8 mouse cellular contexts compared by ENCODE assay signal in genomic region chr5:110879584-110880374, GRCm38 (mm10). TPM values are rescaled to one million over a fixed set of nuclear protein-coding genes. Genes with fewer than 3 reads are reported as not detected.
A peak's percentile ranks its signal among the peaks of the same experiment; 100 is the strongest.
DNase-seq lines count a peak whose midpoint lies in the region; ATAC-seq and TF ChIP-seq lines count a peak whose summit lies in the region.

Ttc28 (plus strand) TSS chr5:110879803.

- peak within 1 kb of the TSS; percentile 86 for H3K27ac ChIP-seq in embryonic facial prominence, embryonic 13.5 days
- peak within 1 kb of the TSS; percentile 94 for H3K27ac ChIP-seq in heart, adult 2 months
- peak within 1 kb of the TSS; percentile 84 for H3K27ac ChIP-seq in limb, embryonic 13.5 days
- H3K27ac ChIP-seq in midbrain, embryonic 15.5 days: peak within 1 kb of the TSS; percentile 75

- H3K4me3 ChIP-seq in embryonic facial prominence, embryonic 13.5 days: peak within 1 kb of the TSS; percentile 79
- peak within 1 kb of the TSS; percentile 90 for H3K4me3 ChIP-seq in heart, adult 2 months
- peak within 1 kb of the TSS; percentile 82 for H3K4me3 ChIP-seq in limb, embryonic 13.5 days
- peak within 1 kb of the TSS; percentile 87 for H3K4me3 ChIP-seq in midbrain, embryonic 15.5 days

- H3K27me3 ChIP-seq in embryonic facial prominence, embryonic 13.5 days: no peaks in the 10 kb centered on the region
- H3K27me3 ChIP-seq in heart, adult 2 months (ENCODE audit: control insufficient read depth, insufficient read depth, low read length): no peaks in the 10 kb centered on the region
- no peaks in the 10 kb centered on the region for H3K27me3 ChIP-seq in limb, embryonic 13.5 days
- H3K27me3 ChIP-seq in midbrain, embryonic 15.5 days (replicated peaks): no peaks in the 10 kb centered on the region

- peak within 1 kb of the TSS; percentile 90 for H3K9ac ChIP-seq in embryonic facial prominence, embryonic 13.5 days
- peak within 1 kb of the TSS; percentile 98 for H3K9ac ChIP-seq in heart, adult 2 months (ENCODE audit: low read depth, low read length)
- peak within 1 kb of the TSS; percentile 93 for H3K9ac ChIP-seq in limb, embryonic 13.5 days
- H3K9ac ChIP-seq in midbrain, embryonic 15.5 days: peak within 1 kb of the TSS; percentile 84

- DNase-seq in A20 (ENCODE audit: low read depth, low spot score): peak; percentile 82
- peak; percentile 68 to 77 for DNase-seq in adrenal gland, postnatal 4 days (ENCODE audit: low spot score in 2 of 2)
- peak; percentile 95 to 96 for DNase-seq in heart, adult 2 months
- peak; percentile 73 to 74 for DNase-seq in kidney, adult 8-10 months
- DNase-seq in spleen, postnatal 10 days (ENCODE audit: low spot score in 2 of 2): peak; percentile 80 to 89

- H3K4me1 ChIP-seq in embryonic facial prominence, embryonic 13.5 days: peaks cover 23% of the 10 kb centered on the region
- H3K4me1 ChIP-seq in heart, adult 2 months (ENCODE audit: control insufficient read depth, insufficient read depth, low read length): peaks cover 1% of the 10 kb centered on the region; the same call in 1 of the 2 replicates
- H3K4me1 ChIP-seq in limb, embryonic 13.5 days: peaks cover 42% of the 10 kb centered on the region
- H3K4me1 ChIP-seq in midbrain, embryonic 15.5 days: peaks cover 21% of the 10 kb centered on the region

- intact Hi-C loops in heart, adult 2 months (cut with DNase I): loop anchor here (2.0 to 5.0 kb wide), 2 partner anchors 39 to 43 kb away; no protein-coding TSS in a partner anchor

- no peak for TF ChIP-seq CTCF in heart, adult 2 months (IDR thresholded peaks at IDR 0.05)

- TF ChIP-seq EP300 in heart, adult 2 months (IDR thresholded peaks at IDR 0.05; ENCODE audit: insufficient read depth, low read depth, low read length): no peak

- TF ChIP-seq POLR2A in heart, adult 2 months (IDR thresholded peaks at IDR 0.05; ENCODE audit: insufficient read depth, low read depth, low read length): peak; percentile 56

- H3K4me2 ChIP-seq in embryonic facial prominence, embryonic 13.5 days: peak within 1 kb of the TSS; percentile 79
- H3K4me2 ChIP-seq in limb, embryonic 13.5 days (replicated peaks): peak within 1 kb of the TSS; percentile 83
- H3K4me2 ChIP-seq in midbrain, embryonic 15.5 days: peak within 1 kb of the TSS; percentile 80

- no peaks in the 10 kb centered on the region for H3K9me3 ChIP-seq in embryonic facial prominence, embryonic 13.5 days
- H3K9me3 ChIP-seq in limb, embryonic 13.5 days: no peaks in the 10 kb centered on the region
- H3K9me3 ChIP-seq in midbrain, embryonic 15.5 days: no peaks in the 10 kb centered on the region

- H3K79me2 ChIP-seq in heart, adult 2 months (replicated peaks; ENCODE audit: control insufficient read depth, insufficient read depth, low read length): no peaks in the 10 kb centered on the region

- WGBS in embryonic facial prominence, embryonic 13.5 days: 1% methylated on average over 81 of the region's 101 CpGs
- 1% methylated on average over 100 of the region's 101 CpGs for WGBS in heart, adult 2 months
- under 1% methylated on average over 96 of the region's 101 CpGs for WGBS in limb, embryonic 13.5 days
- WGBS in midbrain, embryonic 15.5 days: under 1% methylated on average over 86 of the region's 101 CpGs

- peaks cover 12% of the 10 kb centered on the region; the same call in 1 of the 2 replicates for H3K36me3 ChIP-seq in embryonic facial prominence, embryonic 13.5 days
- no peaks in the 10 kb centered on the region for H3K36me3 ChIP-seq in heart, adult 2 months (ENCODE audit: control insufficient read depth, insufficient read depth, low read length)
- peaks cover 16% of the 10 kb centered on the region for H3K36me3 ChIP-seq in limb, embryonic 13.5 days
- H3K36me3 ChIP-seq in midbrain, embryonic 15.5 days (replicated peaks): no peaks in the 10 kb centered on the region

- ATAC-seq in embryonic facial prominence, embryonic 13.5 days (ENCODE audit: insufficient number of reproducible peaks, insufficient read depth, low FRiP score, low TSS enrichment, low read depth): peak; percentile 79
- peak; percentile 89 for ATAC-seq in limb, embryonic 13.5 days (ENCODE audit: low FRiP score, low read depth)
- peak; percentile 93 for ATAC-seq in midbrain, embryonic 15.5 days (replicated peaks)

RNA-seq across cellular contexts. Expression of gene Ttc28, which starts in this region (rescaled TPM):
- 10 to 100 TPM; 34.1 TPM for total RNA-seq in adrenal gland, postnatal 4 days (2021)
- polyA plus RNA-seq in embryonic facial prominence, embryonic 13.5 days (2015; fragmentation: Nextera tagmentation; extraction: Ambion mirVana): 17.6 and 18.0 TPM in 2 replicates
- 10 to 100 TPM; 12.3 to 15.0 TPM for total RNA-seq in heart, adult 2 months (2021)
- 7.2 and 7.3 TPM in 2 replicates for polyA plus RNA-seq in heart, adult 2 months (2012; rRNA removed)
- 17.6 and 18.0 TPM in 2 replicates for polyA plus RNA-seq in limb, embryonic 13.5 days (2015; fragmentation: Nextera tagmentation; extraction: Ambion mirVana)
- 23.8 and 24.9 TPM in 2 replicates for polyA plus RNA-seq in midbrain, embryonic 15.5 days (2015; fragmentation: Nextera tagmentation; extraction: Ambion mirVana)

Comparison
In these comparisons a context has a peak if more than half of its experiments do, and no peak if none do; other contexts are left out.
1. Peak in every context shown above with its lines: DNase-seq, ATAC-seq, H3K4me3 ChIP-seq and H3K27ac ChIP-seq.